Mouse (Mus musculus) embryonic facial prominence, embryonic 11.5 days (tissue): ENCODE results near the gene Krt10. TPM values are rescaled to one million over a fixed set of nuclear protein-coding genes. Genes with fewer than 3 reads are reported as not detected.

Source experiments
- polyA plus RNA-seq: library from polyadenylated mRNA; unstranded; fragments of >200 nt; fragmentation: Nextera tagmentation; extraction: Ambion mirVana; gene quantifications from 2 replicates; pipeline ENCODE4 v1.2.1, GENCODE M21; 2014

Gene Krt10
- polyA plus RNA-seq, 1 experiment from 2014 or later = 26.7 TPM

Other genes starting within 250 kb of the Krt10 start
- 0.31 and 0.60 TPM in 2 replicates for gene Ccr7, start 234.3 kb downstream of the Krt10 start, polyA plus RNA-seq
- gene Smarce1, start 158.3 kb downstream of the Krt10 start, polyA plus RNA-seq = 223 and 226 TPM in 2 replicates
- 0.18 and 0.49 TPM in 2 replicates for gene Krt222, start 145.3 kb downstream of the Krt10 start, polyA plus RNA-seq
- gene Krt24, start 104.1 kb downstream of the Krt10 start, polyA plus RNA-seq = 0.11 and 0.22 TPM in 2 replicates
- gene Krt25, start 66.4 kb downstream of the Krt10 start, polyA plus RNA-seq = not detected in 2 replicates
- gene Krt26, start 51.4 kb downstream of the Krt10 start, polyA plus RNA-seq = 0.08 and 0.14 TPM in 2 replicates
- 0.13 TPM in 1 of 2 replicates, not detected in the other for gene Krt27, start 38.3 kb downstream of the Krt10 start, polyA plus RNA-seq
- 0.34 TPM in 1 of 2 replicates, not detected in the other for gene Krt28, start 14.5 kb downstream of the Krt10 start, polyA plus RNA-seq
- gene Krt12, start 32.9 kb upstream of the Krt10 start, polyA plus RNA-seq = not detected in 2 replicates
- 0.17 and 0.53 TPM in 2 replicates for gene Krt20, start 48.8 kb upstream of the Krt10 start, polyA plus RNA-seq
- 0.61 TPM in 1 of 2 replicates, not detected in the other for gene Krt23, start 103.8 kb upstream of the Krt10 start, polyA plus RNA-seq
- not detected in 2 replicates for gene Krt39, start 132.0 kb upstream of the Krt10 start, polyA plus RNA-seq
- not detected in 2 replicates for gene Krt40, start 153.8 kb upstream of the Krt10 start, polyA plus RNA-seq
- not detected in 2 replicates for gene Krtap3-3, start 161.5 kb upstream of the Krt10 start, polyA plus RNA-seq
- gene Krtap3-2, start 167.5 kb upstream of the Krt10 start, polyA plus RNA-seq = not detected in 2 replicates
- not detected in 2 replicates for gene Gm11939, start 170.1 kb upstream of the Krt10 start, polyA plus RNA-seq
- gene Krtap3-1, start 177.3 kb upstream of the Krt10 start, polyA plus RNA-seq = not detected in 2 replicates
- not detected in 2 replicates for gene Krtap1-5, start 191.7 kb upstream of the Krt10 start, polyA plus RNA-seq
- not detected in 2 replicates for gene Krtap1-4, start 194.3 kb upstream of the Krt10 start, polyA plus RNA-seq
- gene Krtap1-3, start 202.0 kb upstream of the Krt10 start, polyA plus RNA-seq = not detected in 2 replicates
- gene Krtap9-3, start 208.7 kb upstream of the Krt10 start, polyA plus RNA-seq = not detected in 2 replicates
- gene Gm11938, start 213.9 kb upstream of the Krt10 start, polyA plus RNA-seq = not detected in 2 replicates
- not detected in 2 replicates for gene Gm11937, start 220.8 kb upstream of the Krt10 start, polyA plus RNA-seq
- not detected in 2 replicates for gene Krtap2-4, start 225.5 kb upstream of the Krt10 start, polyA plus RNA-seq
- not detected in 2 replicates for gene Gm11562, start 231.1 kb upstream of the Krt10 start, polyA plus RNA-seq
- gene Krtap4-1, start 238.9 kb upstream of the Krt10 start, polyA plus RNA-seq = not detected in 2 replicates
- not detected in 2 replicates for gene Krtap4-2, start 245.7 kb upstream of the Krt10 start, polyA plus RNA-seq